Mouse (Mus musculus) ovary, postnatal 14 days (tissue): Measurements from ENCODE around the gene Trpm8.

Experiments used
- DNase-seq: peaks from one replicate; pipeline ENCODE4 v3.0.0; 2022; ENCODE audit warnings: low spot score

The Trpm8 gene

GRCm38 (mm10) chr1:88302057-88302740, 24.7 kb downstream of the Trpm8 start:
- DNase-seq: no peak

GRCm38 (mm10) chr1:88303762-88304161, 26.3 kb downstream of the Trpm8 start:
- no peak for DNase-seq

- DNase-seq: no peak
Measured at GRCm38 (mm10) chr1:88304261-88304985, 27.0 kb downstream of the Trpm8 start.

- DNase-seq: no peak
Measured at GRCm38 (mm10) chr1:88305018-88305795, 27.7 kb downstream of the Trpm8 start.

GRCm38 (mm10) chr1:88306543-88306942, 29.1 kb downstream of the Trpm8 start:
- DNase-seq: no peak

DNA sequence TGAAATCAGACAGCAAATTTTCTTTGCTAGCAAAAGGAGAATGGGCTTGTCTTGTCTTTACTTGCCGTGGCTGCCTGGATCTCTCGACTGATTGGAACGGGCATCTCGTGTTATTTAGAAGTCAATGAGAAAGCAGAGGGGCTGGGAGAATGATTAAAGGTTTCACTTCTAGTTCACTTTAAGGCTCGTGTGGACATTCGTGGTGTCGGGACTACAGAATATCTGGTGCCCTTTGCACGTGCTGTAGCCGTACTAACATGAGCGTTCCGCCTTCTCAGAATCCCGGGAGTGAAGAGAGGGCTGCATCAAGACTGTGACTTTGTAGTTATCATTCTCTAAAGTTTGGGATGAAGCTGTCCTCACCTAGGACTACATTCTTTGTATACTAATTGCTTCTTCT, 29.7 kb downstream of the Trpm8 start:
- no peak for DNase-seq

- DNase-seq: no peak
Measured at GRCm38 (mm10) chr1:88309020-88309419, 31.6 kb downstream of the Trpm8 start.

DNA sequence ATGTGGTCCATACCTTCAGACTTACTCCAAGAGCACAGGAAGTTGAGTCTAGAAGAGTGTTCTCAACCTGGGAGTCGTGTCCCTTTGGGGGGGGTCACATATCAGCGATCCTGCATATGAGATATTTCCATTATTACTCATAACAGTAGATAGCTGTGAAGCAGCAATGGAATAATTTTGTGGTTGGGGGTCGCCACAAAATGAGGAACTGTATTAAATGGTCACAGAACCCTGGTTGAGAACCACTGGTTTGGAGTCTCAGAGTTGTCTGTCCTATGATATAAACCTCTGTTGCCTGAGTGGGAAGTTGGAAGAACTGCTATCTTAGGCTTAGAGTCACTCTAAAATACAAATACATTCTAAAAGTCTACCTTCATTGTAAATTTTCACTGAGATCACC, 32.4 kb downstream of the Trpm8 start:
- no peak for DNase-seq

- DNase-seq: no peak
Measured at GRCm38 (mm10) chr1:88310349-88310748, 32.9 kb downstream of the Trpm8 start.

DNA sequence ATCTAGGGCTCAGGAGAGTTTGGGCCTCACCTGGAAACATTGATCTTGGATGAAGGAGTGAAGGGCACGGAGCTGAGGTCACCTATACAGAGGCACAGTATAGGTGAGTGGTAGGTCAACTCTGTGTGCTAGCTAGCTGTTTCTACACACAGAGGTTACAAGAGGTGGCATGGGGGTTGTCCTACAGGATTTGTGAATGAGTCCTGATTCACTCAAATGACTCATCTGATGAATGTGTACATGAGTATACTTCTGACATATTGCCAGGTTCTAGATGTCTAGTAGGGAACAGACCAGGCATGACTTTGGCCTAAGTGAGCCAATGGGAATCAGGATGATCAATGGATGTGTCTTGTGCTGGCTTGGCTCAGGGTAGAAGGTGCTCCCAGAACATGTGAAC, 39.8 kb downstream of the Trpm8 start:
- no peak for DNase-seq

- peak; percentile 69 for DNase-seq
Measured at GRCm38 (mm10) chr1:88318531-88319060, 41.1 kb downstream of the Trpm8 start.

GRCm38 (mm10) chr1:88320821-88321395, 43.4 kb downstream of the Trpm8 start:
- DNase-seq: no peak

DNA sequence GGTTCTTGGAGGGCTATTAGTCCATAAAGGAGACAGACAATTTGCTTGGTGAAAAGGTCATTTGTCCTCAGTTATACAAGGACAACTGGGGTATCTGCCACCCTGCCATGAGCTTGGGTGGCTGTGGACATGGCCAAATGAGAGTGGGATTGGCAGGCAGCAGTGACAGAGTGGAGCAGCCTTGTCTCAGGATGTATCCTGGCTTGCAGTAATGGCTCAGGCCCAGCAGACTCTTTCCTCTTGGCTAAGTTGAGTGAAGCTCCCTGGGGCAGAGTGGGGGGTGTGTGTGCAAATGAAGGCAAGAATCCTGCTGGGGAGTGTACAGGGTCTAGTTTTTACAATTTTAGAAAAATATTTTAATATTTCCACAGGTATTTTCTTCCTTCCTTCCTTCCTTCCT, 44.7 kb downstream of the Trpm8 start:
- DNase-seq: no peak

- DNase-seq: no peak
Measured at GRCm38 (mm10) chr1:88323101-88323500, 45.6 kb downstream of the Trpm8 start.

- no peak for DNase-seq
Measured at GRCm38 (mm10) chr1:88339481-88339880, 62.0 kb downstream of the Trpm8 start.

GRCm38 (mm10) chr1:88342615-88343014, 65.2 kb downstream of the Trpm8 start:
- DNase-seq: no peak

DNA sequence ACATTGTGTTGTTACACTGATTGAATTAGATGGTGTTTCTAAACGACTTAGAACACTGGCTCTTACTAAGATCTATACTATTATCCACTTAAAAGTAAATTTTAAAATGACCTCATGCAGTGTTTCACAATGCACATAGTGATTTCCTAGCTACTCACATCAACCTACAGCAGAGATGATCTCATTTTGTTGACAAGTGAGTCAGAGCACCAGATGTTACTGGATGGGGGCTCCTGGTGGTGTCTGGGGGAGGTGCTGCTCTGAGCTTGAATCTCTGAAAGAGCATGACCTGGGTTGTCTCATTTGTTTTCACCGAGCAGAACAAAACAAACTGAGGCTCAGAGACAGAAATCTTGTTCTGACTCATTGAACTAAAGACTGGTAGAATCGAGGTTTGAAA, 68.1 kb downstream of the Trpm8 start:
- no peak for DNase-seq

GRCm38 (mm10) chr1:88348496-88349005, 71.1 kb downstream of the Trpm8 start:
- DNase-seq: no peak

- no peak for DNase-seq
Measured at GRCm38 (mm10) chr1:88350761-88351160, 73.3 kb downstream of the Trpm8 start.

DNA sequence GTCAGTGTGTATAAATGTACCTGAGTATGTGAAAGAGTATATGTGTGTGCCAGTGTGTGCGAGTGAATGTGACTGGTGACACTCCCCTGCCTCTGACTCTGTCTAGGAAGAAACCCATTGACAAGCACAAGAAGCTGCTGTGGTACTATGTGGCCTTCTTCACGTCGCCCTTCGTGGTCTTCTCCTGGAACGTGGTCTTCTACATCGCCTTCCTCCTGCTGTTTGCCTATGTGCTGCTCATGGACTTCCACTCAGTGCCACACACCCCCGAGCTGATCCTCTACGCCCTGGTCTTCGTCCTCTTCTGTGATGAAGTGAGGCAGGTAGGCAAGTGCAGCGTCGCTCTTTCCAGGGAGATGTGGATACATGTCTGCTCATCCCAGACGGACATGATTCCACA, 77.6 kb downstream of the Trpm8 start:
- no peak for DNase-seq

DNA sequence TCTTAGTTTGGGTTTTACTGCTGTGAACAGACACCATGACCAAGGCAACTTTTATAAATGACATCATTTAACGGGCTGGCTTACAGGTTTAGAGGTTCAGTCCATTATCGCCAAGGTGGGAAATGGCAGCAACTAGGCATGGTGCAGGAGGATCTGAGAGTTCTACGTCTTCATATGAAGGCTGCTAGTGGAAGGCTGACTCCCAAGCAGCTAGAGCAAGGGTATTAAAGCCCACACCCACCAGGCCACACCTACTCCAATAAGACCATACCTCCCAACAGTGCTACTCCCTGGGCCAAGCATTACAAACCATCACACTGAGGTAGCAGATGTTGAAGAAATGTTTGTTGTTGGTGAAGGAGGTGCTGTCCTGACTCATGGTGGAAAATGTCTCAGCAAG, 78.2 kb downstream of the Trpm8 start:
- DNase-seq: no peak

- DNase-seq: no peak
Measured at GRCm38 (mm10) chr1:88356616-88357015, 79.2 kb downstream of the Trpm8 start.
